ENCODE assay signal across 10 mouse cellular contexts in the genomic region with DNA sequence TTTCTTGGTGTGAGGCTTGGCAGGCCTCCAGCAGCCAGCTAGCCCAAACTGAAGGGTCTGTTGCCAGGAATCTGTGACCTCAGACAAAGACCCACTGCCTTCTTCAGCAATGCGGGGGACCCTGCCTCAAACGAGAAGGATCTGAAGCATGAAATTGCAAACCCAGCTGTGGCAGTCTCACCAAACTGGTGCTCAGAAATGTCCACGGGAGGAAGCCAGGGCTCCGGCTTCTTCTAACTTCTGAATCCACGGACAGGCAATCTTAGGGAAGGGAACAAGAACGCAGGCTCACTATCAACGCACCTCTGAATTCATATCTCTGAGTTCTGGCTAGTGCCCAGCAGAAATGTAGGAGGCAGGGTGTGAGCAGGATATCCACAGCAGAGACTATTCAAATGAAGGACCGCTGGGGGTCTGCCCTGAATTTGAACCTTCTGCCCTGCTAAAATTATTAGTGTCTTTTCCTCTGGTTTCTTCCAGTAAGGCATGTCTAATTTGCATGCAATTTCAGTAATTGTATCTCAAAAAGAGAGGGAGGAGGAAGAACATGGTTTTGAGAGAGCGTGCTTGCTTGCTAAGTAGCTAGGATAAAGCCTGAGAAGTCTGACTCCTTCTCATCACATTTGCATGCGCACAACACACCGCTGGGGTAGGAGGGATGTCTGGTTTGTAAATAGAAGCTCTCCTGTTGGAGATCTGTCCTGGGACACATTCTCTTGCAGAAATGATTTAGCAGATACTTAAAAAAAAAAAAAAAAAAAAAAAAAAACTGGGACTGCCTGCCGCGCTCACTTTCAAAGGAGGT. TPM values are rescaled to one million over a fixed set of nuclear protein-coding genes. Genes with fewer than 3 reads are reported as not detected.
DNase-seq lines count a peak whose midpoint lies in the region; ATAC-seq lines count a peak whose summit lies in the region.
"Had no signal": no experiment of that assay in that cellular context is flagged by ENCODE, and none has a peak within 500 bp of the region (broad histone marks: within the 10 kb centered on the region; RNA-seq: fewer than 3 reads in every experiment).

No protein-coding gene starts in this region.

- 15% methylated on average over 13 of the region's 13 CpGs for WGBS in hindbrain, embryonic 12.5 days
- WGBS in midbrain, embryonic 14.5 days: 9% methylated on average over 13 of the region's 13 CpGs

- no peak overlapping the region for H3K4me3 ChIP-seq in hindbrain, embryonic 12.5 days
- no peak overlapping the region for H3K4me3 ChIP-seq in midbrain, embryonic 14.5 days (replicated peaks; ENCODE audit: low read depth, low read length)
- H3K4me3 ChIP-seq: liver, embryonic 13.5 days had no signal

- peak overlapping the region; percentile 67 for H3K27ac ChIP-seq in hindbrain, embryonic 12.5 days
- peak overlapping the region; percentile 56; the same call in 1 of the 2 replicates for H3K27ac ChIP-seq in midbrain, embryonic 14.5 days (replicated peaks; ENCODE audit: low read depth, low read length)
- H3K27ac ChIP-seq: liver, embryonic 13.5 days had no signal

- peak overlapping the region; percentile 43 for H3K4me2 ChIP-seq in hindbrain, embryonic 12.5 days (replicated peaks)
- peak overlapping the region; percentile 38 for H3K4me2 ChIP-seq in midbrain, embryonic 14.5 days (ENCODE audit: low read length)
- H3K4me2 ChIP-seq: liver, embryonic 13.5 days had no signal

- H3K9ac ChIP-seq in hindbrain, embryonic 12.5 days: no peak overlapping the region
- 0 out of 2 replicates have a peak overlapping the region, but pooled peaks have one; percentile 20 for H3K9ac ChIP-seq in midbrain, embryonic 14.5 days (replicated peaks; ENCODE audit: low read length)
- H3K9ac ChIP-seq: liver, embryonic 13.5 days had no signal

- peak; percentile 78 for ATAC-seq in hindbrain, embryonic 12.5 days (ENCODE audit: low FRiP score)
- peak; percentile 31; the same call in 1 of the 2 replicates for ATAC-seq in midbrain, embryonic 14.5 days (ENCODE audit: low FRiP score, low TSS enrichment)
- ATAC-seq in erythroblast, adult 5-6 weeks (replicated peaks; ENCODE audit: low FRiP score, poor library complexity, severe bottlenecking): no peak

- 0 out of 2 replicates have a peak, but pooled peaks cover 11% of the 10 kb centered on the region for H3K27me3 ChIP-seq in hindbrain, embryonic 12.5 days
- H3K27me3 ChIP-seq in midbrain, embryonic 14.5 days (ENCODE audit: control insufficient read depth, insufficient read depth, low read length): no peaks in the 10 kb centered on the region

- H3K36me3 ChIP-seq in hindbrain, embryonic 12.5 days: no peaks in the 10 kb centered on the region
- H3K36me3 ChIP-seq in midbrain, embryonic 14.5 days (ENCODE audit: control insufficient read depth, insufficient read depth, low read length): no peaks in the 10 kb centered on the region
- H3K36me3 ChIP-seq: liver, embryonic 13.5 days had no signal

- H3K4me1 ChIP-seq in hindbrain, embryonic 12.5 days: peaks cover 43% of the 10 kb centered on the region
- H3K4me1 ChIP-seq in midbrain, embryonic 14.5 days (ENCODE audit: control insufficient read depth, insufficient read depth, low read length): peaks cover 20% of the 10 kb centered on the region
- H3K4me1 ChIP-seq: liver, embryonic 13.5 days had no signal

- no peaks in the 10 kb centered on the region; the same call in 1 of the 2 replicates for H3K9me3 ChIP-seq in hindbrain, embryonic 12.5 days (replicated peaks)
- no peaks in the 10 kb centered on the region for H3K9me3 ChIP-seq in midbrain, embryonic 14.5 days (ENCODE audit: control insufficient read depth, low read length)
- H3K9me3 ChIP-seq: liver, embryonic 13.5 days had no signal

- peak; percentile 12 for DNase-seq in brain, adult 2 months (ENCODE audit: low read depth, low spot score)
- peak; percentile 63 for DNase-seq in embryo, embryonic 11 days
- peak; percentile 69 for DNase-seq in midbrain, embryonic 14.5 days
- DNase-seq in frontal cortex, postnatal 14 days (ENCODE audit: low spot score in 2 of 2): no peak
- no peak for DNase-seq in cerebellum, adult 8-10 months
- DNase-seq: kidney, postnatal 25 days; liver, embryonic 13.5 days; thymus, postnatal 36 days had no signal

RNA-seq across cellular contexts. Expression of a gene that starts 51.5 kb away (rescaled TPM):
- 159 and 173 TPM in 2 replicates for polyA plus RNA-seq in hindbrain, embryonic 12.5 days (2016; fragmentation: Nextera tagmentation; extraction: Ambion mirVana)
- polyA plus RNA-seq in midbrain, embryonic 14.5 days (2014; fragmentation: Nextera tagmentation; extraction: Ambion mirVana): 13.8 and 24.2 TPM in 2 replicates
- total RNA-seq in erythroblast, adult 5-6 weeks (2015; ENCODE audit: low replicate concordance): not detected in 2 replicates
- not detected in 2 replicates for total RNA-seq in erythroblast, adult 5-6 weeks (2017; ENCODE audit: low replicate concordance)

Comparison
In these comparisons a context has a peak if more than half of its experiments do, and no peak if none do; other contexts are left out.
1. DNase-seq: peak in brain, adult 2 months (single experiment), embryo, embryonic 11 days (single experiment) and midbrain, embryonic 14.5 days (single experiment); none in frontal cortex, postnatal 14 days (0 of 2) and cerebellum, adult 8-10 months (single experiment).